Mouse (Mus musculus) CD8-positive naive resting alpha-beta T cell, adult 2 months (primary cell): ENCODE results near the gene Rassf3.

ENCODE experiments used
- DNase-seq, 2 experiments: peaks; one replicate each; pipeline ENCODE4 v3.0.0; 2022; ENCODE audit warnings: low read depth in 2 of 2, low spot score in 2 of 2

Rassf3 gene

GRCm38 (mm10) chr10:121492608-121493315 is 16.6 kb upstream of the Rassf3 start:
- no peak for DNase-seq

DNA sequence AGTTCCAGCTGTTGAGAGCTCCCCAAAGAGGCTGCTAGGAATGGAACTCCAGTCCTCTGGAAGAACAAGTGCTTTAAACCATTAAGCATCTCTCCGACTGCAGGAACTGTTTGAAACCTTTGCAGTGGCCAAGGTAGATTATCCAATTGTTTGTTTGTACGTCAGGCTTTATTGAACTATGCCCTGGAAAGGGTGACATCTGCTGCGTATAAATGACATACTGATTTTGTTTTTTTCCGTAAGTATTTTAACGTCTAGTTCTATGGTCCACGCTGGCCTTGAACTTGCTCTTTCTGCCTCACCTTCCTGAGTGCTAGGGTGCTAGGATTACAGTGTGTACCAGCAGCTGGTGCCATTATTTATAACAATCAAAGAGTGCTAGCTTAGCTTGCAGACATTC is 13.8 kb upstream of the Rassf3 start:
- DNase-seq, result no peak

GRCm38 (mm10) chr10:121488623-121489299 is 12.6 kb upstream of the Rassf3 start:
- no peak for DNase-seq

DNA sequence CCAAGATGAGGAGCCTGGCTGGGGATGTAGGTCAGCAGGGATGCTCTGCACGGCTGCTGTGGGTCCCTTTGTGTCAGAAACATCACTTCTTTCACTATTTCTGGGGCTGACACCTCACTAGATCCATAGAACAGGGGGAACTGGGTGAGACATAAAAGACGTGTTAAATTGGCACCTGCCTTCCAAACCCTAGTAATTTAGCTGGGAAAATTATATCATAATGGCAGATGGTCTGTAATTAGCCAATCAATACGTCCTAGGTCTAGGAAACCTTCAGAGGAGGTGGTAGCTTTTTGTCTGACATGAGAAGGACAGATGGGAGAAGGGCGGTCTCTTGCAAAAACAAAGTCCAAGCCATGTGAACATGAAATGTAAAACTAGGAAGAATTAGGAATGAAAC is 11.6 kb upstream of the Rassf3 start:
- DNase-seq, result no peak

GRCm38 (mm10) chr10:121486350-121486749 is 10.2 kb upstream of the Rassf3 start:
- no peak for DNase-seq

GRCm38 (mm10) chr10:121483364-121483763 is 7.2 kb upstream of the Rassf3 start:
- DNase-seq, result no peak

DNA sequence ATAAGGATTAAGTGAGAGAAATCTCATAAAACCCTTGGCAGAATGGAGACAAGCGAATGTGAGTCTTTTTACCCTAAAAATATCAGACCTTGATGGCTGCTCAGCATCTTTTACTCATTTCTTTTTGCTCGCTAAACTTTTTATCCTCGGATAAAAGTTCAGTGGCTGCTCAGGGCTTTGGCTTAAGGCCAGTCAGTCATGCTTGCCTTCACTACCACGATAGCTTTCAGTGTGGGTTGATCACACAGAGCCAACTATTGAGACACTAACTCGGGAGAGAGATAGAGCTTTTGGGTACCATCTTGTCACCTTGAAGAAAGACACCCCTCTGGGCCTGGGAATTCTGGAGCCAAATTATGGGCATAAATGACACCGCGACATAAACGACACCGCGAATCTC is 5.0 kb upstream of the Rassf3 start:
- no peak for DNase-seq

- no peak for DNase-seq
These were observed 3.8 kb upstream of the Rassf3 start for GRCm38 (mm10) chr10:121479987-121480386.

DNA sequence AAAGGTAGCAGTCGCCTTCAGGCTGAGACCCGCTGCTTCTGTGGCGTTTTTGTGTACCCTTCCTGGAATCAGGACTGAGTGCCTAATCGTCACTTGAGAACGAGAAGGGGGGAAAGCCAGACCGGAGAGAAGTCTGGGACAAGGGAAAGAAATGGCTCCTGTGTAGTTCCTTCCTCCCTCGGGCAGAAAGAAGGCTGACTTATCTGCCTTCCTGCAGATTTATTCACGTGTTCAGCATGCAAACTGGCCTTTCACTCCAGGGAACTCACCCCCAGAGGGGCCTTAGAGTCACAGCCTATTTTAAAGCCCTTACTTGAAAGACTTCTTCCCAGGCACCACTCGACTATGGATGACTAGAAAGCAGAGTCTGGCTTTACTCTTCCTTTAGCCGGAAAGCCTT is 1.3 kb upstream of the Rassf3 start:
- no peak for DNase-seq

DNA sequence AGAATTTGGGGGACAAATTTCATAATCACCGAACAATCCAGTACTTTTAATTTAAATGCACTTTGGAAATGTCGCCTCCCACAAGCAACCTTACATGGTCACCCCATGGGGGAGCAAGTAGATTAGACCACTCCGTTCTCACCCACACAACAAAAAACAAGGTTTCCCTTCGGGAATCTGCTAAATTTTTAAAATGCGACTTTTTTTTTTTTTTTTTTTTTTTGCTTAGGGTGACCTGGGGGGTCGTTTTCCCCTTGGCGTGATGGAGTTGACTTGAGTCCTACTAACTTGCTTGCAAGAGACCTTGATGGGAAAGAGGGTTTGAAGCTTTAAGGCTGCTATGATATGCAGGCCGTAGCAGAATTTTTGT is 806 bp upstream of the Rassf3 start:
- no peak for DNase-seq

DNA sequence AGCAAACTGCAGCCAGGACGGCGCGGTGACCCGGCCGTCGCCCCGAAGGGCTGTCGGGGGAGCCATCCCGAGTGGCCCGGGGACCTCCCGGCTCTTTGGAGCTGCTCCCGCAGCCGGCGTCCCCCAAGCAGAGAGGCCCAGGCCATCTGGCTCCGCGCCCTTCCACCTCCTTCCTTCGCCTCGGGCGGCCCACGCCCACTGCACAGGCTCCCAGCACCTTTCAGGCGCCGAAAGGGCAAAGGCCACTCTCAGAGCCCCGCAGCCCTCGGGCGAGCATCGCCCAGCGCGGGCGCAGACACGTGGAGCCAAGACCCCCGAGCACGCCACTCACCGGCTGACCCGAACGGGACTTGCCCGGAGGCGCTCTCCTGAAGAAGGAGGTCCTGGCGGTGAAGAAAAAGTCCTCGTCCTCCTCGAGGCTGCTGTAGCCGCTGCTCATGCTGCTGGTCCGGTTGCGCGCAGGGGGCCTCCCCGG is 438 bp downstream of the Rassf3 start:
- DNase-seq, result peak in 1 of 2 experiments; percentile 35

GRCm38 (mm10) chr10:121475101-121475671 is 961 bp downstream of the Rassf3 start:
- DNase-seq, result no peak

DNA sequence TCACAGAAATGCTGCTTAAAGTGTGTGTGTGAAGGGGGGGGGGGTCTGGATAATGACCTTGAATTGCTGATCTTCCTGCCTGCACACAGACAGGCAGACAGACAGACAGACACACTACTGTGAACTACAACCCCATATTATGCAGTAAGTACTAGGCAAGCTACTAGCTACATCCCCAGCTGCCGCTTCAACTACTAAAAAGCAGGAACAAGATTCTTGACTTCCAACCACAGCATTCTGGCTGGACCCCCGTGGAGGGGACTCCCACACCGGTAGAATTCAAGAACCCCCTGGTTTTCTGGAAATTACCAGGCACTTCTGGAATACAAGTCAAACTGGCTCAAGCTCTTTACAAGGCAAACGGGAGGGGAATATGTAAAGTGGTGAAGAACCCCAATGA is 1.9 kb downstream of the Rassf3 start:
- DNase-seq, result no peak

GRCm38 (mm10) chr10:121473723-121474215 is 2.4 kb downstream of the Rassf3 start:
- peak; percentile 41 to 61 for DNase-seq

DNA sequence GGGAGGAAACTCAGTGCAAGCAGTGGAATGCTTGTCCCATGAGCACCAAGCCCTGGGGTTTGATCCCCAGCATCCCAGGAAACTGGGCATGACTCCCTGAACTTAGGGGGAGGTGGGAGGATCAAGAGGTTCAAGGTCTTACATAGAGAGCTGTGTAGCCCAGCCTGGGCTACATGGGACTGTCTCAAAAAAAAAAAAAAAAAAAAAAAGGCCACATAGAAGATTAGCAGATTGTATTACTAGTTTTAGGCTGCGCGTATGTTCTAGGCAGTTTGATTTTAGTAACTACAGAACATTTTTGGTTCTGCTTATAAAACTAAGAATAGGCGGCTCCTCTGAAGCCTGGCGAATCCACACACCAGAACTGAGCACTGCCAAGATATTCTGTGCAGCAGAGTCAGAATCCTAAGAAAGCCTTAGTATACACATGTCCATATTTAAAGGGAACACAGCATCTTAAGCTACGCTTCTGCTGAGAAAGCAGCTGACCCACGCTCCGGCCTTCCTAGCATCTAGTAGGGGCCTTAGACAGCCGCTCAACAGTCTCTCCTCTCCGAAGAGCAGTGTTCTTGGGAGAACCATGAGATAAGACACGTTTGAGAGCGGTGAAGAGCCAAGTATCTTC is 3.4 kb downstream of the Rassf3 start:
- DNase-seq, result no peak

DNA sequence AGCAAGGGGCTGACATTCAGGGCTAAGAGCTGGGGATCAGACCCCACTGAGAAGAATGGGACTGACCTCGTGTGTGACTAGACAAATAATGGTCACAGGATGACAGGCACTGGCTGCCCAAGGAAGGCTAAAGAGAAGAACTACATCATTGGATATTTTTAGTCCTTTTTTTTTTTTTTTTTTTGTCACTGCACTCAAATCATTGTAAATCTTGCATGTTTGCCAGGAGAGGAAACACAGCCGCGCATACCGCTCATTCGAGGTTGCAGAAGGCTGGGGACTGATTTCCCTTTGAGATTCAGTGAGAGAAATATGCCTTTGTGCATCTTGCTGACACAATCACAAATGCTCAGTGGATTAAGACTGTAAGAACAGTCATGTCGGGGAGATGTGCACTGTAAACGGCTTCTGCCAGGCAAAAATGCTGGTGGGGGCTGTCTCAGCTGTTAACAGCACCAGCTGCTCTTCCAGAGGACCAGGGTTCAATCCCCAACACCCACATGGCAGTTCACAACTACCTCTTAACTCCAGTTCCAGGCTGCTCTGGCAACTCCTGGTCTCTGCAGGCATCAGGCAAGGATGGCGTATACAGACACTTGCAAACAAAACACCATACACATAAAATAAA is 4.5 kb downstream of the Rassf3 start:
- no peak for DNase-seq

GRCm38 (mm10) chr10:121469625-121470024 is 6.5 kb downstream of the Rassf3 start:
- no peak for DNase-seq

- no peak for DNase-seq
These were observed 7.2 kb downstream of the Rassf3 start for GRCm38 (mm10) chr10:121468985-121469384.

DNA sequence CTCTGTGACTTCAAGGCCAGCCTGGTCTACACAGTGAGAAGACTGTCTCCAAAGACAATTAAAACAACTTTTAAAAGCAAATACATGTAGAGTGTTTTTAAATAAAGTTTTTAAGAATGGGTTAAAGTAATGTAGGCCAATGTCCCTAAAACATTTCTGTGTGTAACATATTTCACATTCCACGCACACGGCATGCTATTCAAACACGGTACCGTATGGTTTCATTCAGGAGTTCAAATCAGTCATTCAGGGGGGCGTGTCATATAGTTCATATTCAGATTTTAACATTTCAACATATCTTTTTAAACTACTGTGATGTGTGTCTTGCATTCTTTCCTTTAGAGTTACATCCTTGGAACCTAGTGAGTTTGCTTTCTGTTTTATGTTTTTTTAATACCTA is 7.9 kb downstream of the Rassf3 start:
- no peak for DNase-seq

GRCm38 (mm10) chr10:121467792-121468191 is 8.4 kb downstream of the Rassf3 start:
- no peak for DNase-seq

- no peak for DNase-seq
These were observed 9.1 kb downstream of the Rassf3 start for GRCm38 (mm10) chr10:121467016-121467415.
